Mouse (Mus musculus) ES-E14 (cell line): ENCODE measurements around the gene Casp1.

ENCODE experiments used
- CHD2 ChIP-seq: IDR thresholded peaks from 2 replicates; pipeline ENCODE4 v1.6.1; 2014; ENCODE audit warnings: mild to moderate bottlenecking, low read depth, low read length, inconsistent platforms
- HCFC1 ChIP-seq: IDR thresholded peaks from 2 replicates; pipeline ENCODE4 v1.6.1; 2012; ENCODE audit warnings: low read length, inconsistent platforms, borderline replicate concordance; ENCODE audit not compliant: insufficient read depth
- ZC3H11A ChIP-seq: IDR thresholded peaks from 2 replicates; pipeline ENCODE4 v1.6.1; 2012; ENCODE audit warnings: low read depth, mild to moderate bottlenecking, inconsistent platforms, low read length, borderline replicate concordance
- ZNF384 ChIP-seq: IDR thresholded peaks from 2 replicates; pipeline ENCODE4 v1.6.1; 2012; ENCODE audit warnings: low read depth, low read length, inconsistent platforms

DNA sequence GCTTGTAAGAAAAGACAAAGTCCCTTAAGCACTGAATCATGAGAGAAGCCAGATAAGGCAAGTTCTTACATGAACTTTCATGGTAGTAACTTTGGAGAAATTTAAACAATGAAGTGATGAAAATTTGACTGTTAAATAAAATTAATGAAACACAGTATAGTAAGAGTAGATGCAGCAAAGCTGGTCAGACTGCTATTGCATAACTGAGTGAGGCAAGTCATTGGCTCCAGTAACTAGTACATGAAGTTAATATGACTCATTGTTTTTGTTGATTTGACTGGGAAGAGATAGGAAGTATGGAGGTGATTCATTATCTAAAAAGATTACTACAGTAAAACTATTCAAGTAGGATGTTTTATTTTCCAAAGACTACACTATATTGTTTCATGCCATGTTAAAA lies 58.5 kb downstream of the Casp1 start:
- TF ChIP-seq ZNF384 (no peak), CHD2 (no peak), HCFC1 (no peak), ZC3H11A (no peak)
